Mouse (Mus musculus) CH12.LX (cell line): ENCODE measurements at regions not wholly inside any gene's neighbourhood (a gene's known extent, or its start where the extent isn't known, plus 50 kb on each side); places are given as distances from the start of the nearest gene placed in this dataset.

Experiments
- DNase-seq: peaks from one replicate; pipeline ENCODE4 v3.0.0-alpha.2; 2013; ENCODE audit errors: extremely low read depth
- H3K27ac ChIP-seq: 2 replicates; pipeline ENCODE4 v1.5.1; 2012; ENCODE audit warnings: low read depth, mild to moderate bottlenecking, control low read depth, moderate library complexity; ENCODE audit not compliant: insufficient read depth
- H3K27me3 ChIP-seq: replicated peaks from 2 replicates; pipeline ENCODE3; 2012; ENCODE audit warnings: inconsistent platforms
- H3K36me3 ChIP-seq, 2 experiments: replicated peaks in 1 of 2; 2 replicates each; pipeline versions ENCODE3 to v1.6.1; 2012; ENCODE audit warnings: inconsistent platforms in 1 of 2, low read length in 1 of 2, mild to moderate bottlenecking in 1 of 2, mixed read lengths in 1 of 2, moderate library complexity in 1 of 2; ENCODE audit not compliant: control insufficient read depth in 1 of 2, insufficient read depth in 1 of 2
- H3K4me1 ChIP-seq, 2 experiments: 2 replicates each; pipeline ENCODE4 v1.6.1; 2012; ENCODE audit warnings: inconsistent platforms in 1 of 2, moderate library complexity in 1 of 2; ENCODE audit not compliant: insufficient read depth in 2 of 2, control insufficient read depth in 1 of 2
- H3K4me2 ChIP-seq: 2 replicates; pipeline ENCODE4 v1.6.1; 2012; ENCODE audit warnings: low read depth, mild to moderate bottlenecking, control low read depth; ENCODE audit not compliant: poor library complexity, insufficient read depth, severe bottlenecking
- H3K4me3 ChIP-seq, 3 experiments: fragments of 150-350 bp in 1 of 3; sonication (generic) in 1 of 3; replicated peaks in 1 of 3; 2 replicates each; pipeline versions ENCODE3 to v1.5.1; 2011 to 2012; ENCODE audit warnings: low read depth in 2 of 3, low read length in 2 of 3, mild to moderate bottlenecking in 2 of 3, moderate library complexity in 2 of 3, control low read depth in 1 of 3, improper control_type of control experiment in 1 of 3, inconsistent platforms in 1 of 3, mixed read lengths in 1 of 3; ENCODE audit not compliant: poor library complexity in 1 of 3
- H3K79me2 ChIP-seq: replicated peaks from 2 replicates; pipeline ENCODE4 v1.6.1; 2012; ENCODE audit warnings: mild to moderate bottlenecking, moderate library complexity; ENCODE audit not compliant: control insufficient read depth, poor library complexity, insufficient read depth, severe bottlenecking; ENCODE audit errors: extremely low read depth
- H3K9ac ChIP-seq: 2 replicates; pipeline ENCODE4 v1.6.1; 2012; ENCODE audit warnings: low read depth, mild to moderate bottlenecking, control low read depth, moderate library complexity; ENCODE audit not compliant: insufficient read depth
- H3K9me3 ChIP-seq: replicated peaks from 2 replicates; pipeline ENCODE3; 2012; ENCODE audit warnings: low read length, inconsistent platforms, mixed read lengths
- BHLHE40 ChIP-seq: IDR thresholded peaks from 2 replicates; pipeline ENCODE4 v1.6.1; 2011; ENCODE audit warnings: mild to moderate bottlenecking, low read depth, low read length, improper control_type of control experiment
- CHD1 ChIP-seq: IDR thresholded peaks from 2 replicates; pipeline ENCODE4 v1.6.1; 2012; ENCODE audit warnings: low read depth, low read length, improper control_type of control experiment, inconsistent platforms
- CHD2 ChIP-seq: IDR thresholded peaks from 2 replicates; pipeline ENCODE4 v1.6.1; 2011; ENCODE audit warnings: low read length, improper control_type of control experiment
- E2F4 ChIP-seq: IDR thresholded peaks from 2 replicates; pipeline ENCODE4 v1.6.1; 2011; ENCODE audit warnings: low read depth, low read length, improper control_type of control experiment; ENCODE audit not compliant: insufficient replicate concordance
- EP300 ChIP-seq: IDR thresholded peaks from 2 replicates; pipeline ENCODE4 v1.6.1; 2011; ENCODE audit warnings: low read length, improper control_type of control experiment
- ETS1 ChIP-seq: conservative IDR thresholded peaks from 2 replicates; pipeline ENCODE4 v1.6.1; 2012; ENCODE audit warnings: low read depth, mild to moderate bottlenecking, inconsistent platforms, low read length, improper control_type of control experiment, moderate library complexity
- JUND ChIP-seq: conservative IDR thresholded peaks from 2 replicates; pipeline ENCODE4 v1.6.1; 2011; ENCODE audit warnings: low read depth, low read length, improper control_type of control experiment
- KAT2A ChIP-seq: IDR thresholded peaks from 2 replicates; pipeline ENCODE4 v1.6.1; 2012; ENCODE audit warnings: low read length, improper control_type of control experiment, inconsistent platforms; ENCODE audit not compliant: insufficient replicate concordance
- MAFK ChIP-seq: IDR thresholded peaks from 2 replicates; pipeline ENCODE4 v1.6.1; 2011; ENCODE audit warnings: low read length, improper control_type of control experiment; ENCODE audit not compliant: insufficient replicate concordance
- MAZ ChIP-seq: IDR thresholded peaks from 2 replicates; pipeline ENCODE4 v1.6.1; 2012; ENCODE audit warnings: low read depth, mild to moderate bottlenecking, inconsistent platforms, low read length, improper control_type of control experiment, moderate library complexity
- NELFE ChIP-seq: IDR thresholded peaks from 2 replicates; pipeline ENCODE4 v1.6.1; 2011; ENCODE audit warnings: low read depth, low read length, improper control_type of control experiment
- POLR2A ChIP-seq: IDR thresholded peaks from 2 replicates; pipeline ENCODE4 v1.6.1; 2011; ENCODE audit warnings: low read depth, mild to moderate bottlenecking, improper control_type of control experiment, low read length
- POLR2AphosphoS2 ChIP-seq: IDR thresholded peaks from 2 replicates; pipeline ENCODE4 v1.6.1; 2011; ENCODE audit warnings: low read depth, low read length, improper control_type of control experiment
- RAD21 ChIP-seq: IDR thresholded peaks from 2 replicates; pipeline ENCODE4 v1.6.1; 2011; ENCODE audit warnings: low read depth, mild to moderate bottlenecking, low read length, improper control_type of control experiment, moderate library complexity
- SMC3 ChIP-seq: IDR thresholded peaks from 2 replicates; pipeline ENCODE4 v1.6.1; 2011; ENCODE audit warnings: low read depth, low read length, improper control_type of control experiment
- TCF12 ChIP-seq: IDR thresholded peaks from 2 replicates; pipeline ENCODE4 v1.6.1; 2014; ENCODE audit warnings: low read depth, mild to moderate bottlenecking, inconsistent platforms, low read length, improper control_type of control experiment
- UBTF ChIP-seq: IDR thresholded peaks from 2 replicates; pipeline ENCODE4 v1.6.1; 2012; ENCODE audit warnings: low read depth, mild to moderate bottlenecking, inconsistent platforms, low read length, improper control_type of control experiment, moderate library complexity
- USF2 ChIP-seq: conservative IDR thresholded peaks from 2 replicates; pipeline ENCODE4 v1.6.1; 2011; ENCODE audit warnings: low read depth, low read length, improper control_type of control experiment
- ZMIZ1 ChIP-seq: IDR thresholded peaks from 2 replicates; pipeline ENCODE4 v1.6.1; 2012; ENCODE audit warnings: low read depth, mild to moderate bottlenecking, inconsistent platforms, low read length, improper control_type of control experiment
- dilution Hi-C: fragments of 300-500 bp; cut with MboI; formaldehyde crosslinking; loops from 2 replicates; pipeline ENCODE4 v1.14.3; 2020; ENCODE audit warnings: low sequenced_read_pairs; ENCODE audit not compliant: extremely low pct_unique_long_range_greater_than_20kb, extremely low pct_ligation_motif_present
- in situ Hi-C: fragments of 300-500 bp; cut with MboI; formaldehyde crosslinking; loops from 3 replicates; pipeline ENCODE4 v1.14.3; 2019; ENCODE audit warnings: low sequenced_read_pairs, low pct_ligation_motif_present, low pct_unique_long_range_greater_than_20kb, mixed read lengths

GRCm38 (mm10) chr8:92081900-92082299 lies 275.5 kb upstream of the Irx5 start:
- Histone ChIP-seq H3K9me3 (peaks cover 68% of the 10 kb centered on the region), H3K79me2 (no peaks in the 10 kb centered on the region), H3K36me3 (no peaks in the 10 kb centered on the region), H3K4me2 (no peak overlapping the region), H3K4me3 (no peak overlapping the region), H3K27ac (no peak overlapping the region), H3K9ac (no peak overlapping the region), H3K27me3 (no peaks in the 10 kb centered on the region), H3K4me1 (no peaks in the 10 kb centered on the region)
- dilution Hi-C loops: no loop called here
- DNase-seq: no peak
- TF ChIP-seq ZMIZ1 (no peak), SMC3 (no peak), BHLHE40 (no peak), TCF12 (no peak), ETS1 (no peak), EP300 (no peak), MAFK (no peak), NELFE (no peak), JUND (no peak), USF2 (no peak)
- in situ Hi-C loops: no loop called here

DNA sequence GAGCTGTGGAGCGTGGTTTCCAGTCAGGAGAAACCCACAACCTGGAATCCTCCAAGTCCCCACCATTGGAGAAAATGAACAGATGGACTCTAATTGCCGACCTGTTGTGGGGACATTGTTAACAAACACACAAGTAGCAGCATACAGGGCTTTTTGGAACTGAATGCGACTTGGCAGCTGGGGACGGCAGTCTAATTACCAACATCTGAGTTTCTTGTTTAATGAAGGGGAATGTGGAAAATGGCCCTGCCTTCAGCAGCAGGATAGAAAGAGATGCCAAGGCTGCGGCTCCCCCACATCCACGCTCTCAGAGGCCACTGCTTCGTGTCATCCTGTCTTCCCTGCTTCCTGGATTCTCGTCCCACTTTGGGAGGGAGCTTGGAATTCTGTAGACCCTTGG lies 276.6 kb upstream of the Irx5 start:
- Histone ChIP-seq H3K4me1 (no peaks in the 10 kb centered on the region), H3K9me3 (peaks cover 78% of the 10 kb centered on the region), H3K4me2 (no peak overlapping the region), H3K4me3 (no peak overlapping the region), H3K27ac (no peak overlapping the region), H3K9ac (no peak overlapping the region), H3K27me3 (no peaks in the 10 kb centered on the region), H3K36me3 (no peaks in the 10 kb centered on the region), H3K79me2 (no peaks in the 10 kb centered on the region)
- dilution Hi-C loops: no loop called here
- in situ Hi-C loops: no loop called here
- no peak for TF ChIP-seq CHD2
- TF ChIP-seq CHD1: no peak
- no peak for TF ChIP-seq KAT2A
- no peak for TF ChIP-seq ZMIZ1
- no peak for TF ChIP-seq E2F4
- no peak for TF ChIP-seq POLR2A
- no peak for TF ChIP-seq USF2
- no peak for TF ChIP-seq MAFK
- no peak for TF ChIP-seq ETS1
- DNase-seq: no peak

DNA sequence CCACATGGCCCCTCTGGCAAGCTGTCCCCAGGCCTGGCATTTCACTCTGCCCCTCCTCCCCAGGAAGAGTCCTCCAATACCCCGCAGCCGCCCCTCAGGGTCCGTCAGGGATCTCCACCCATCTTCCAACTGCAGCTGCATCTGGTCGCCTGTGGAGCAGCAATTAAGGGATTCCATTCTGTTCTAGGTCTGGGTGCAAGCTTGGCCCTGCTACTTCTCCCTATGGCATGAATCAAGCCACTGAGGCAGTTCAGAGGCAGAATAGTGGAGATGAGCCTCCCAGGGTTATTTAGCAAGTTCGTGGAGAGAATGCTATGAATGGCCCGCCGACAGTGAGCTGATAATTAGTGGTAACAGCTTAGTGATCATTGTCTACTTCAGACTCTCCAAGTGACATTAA lies 275.7 kb upstream of the Irx3 start:
- no peak overlapping the region for H3K9ac ChIP-seq
- H3K27ac ChIP-seq: no peak overlapping the region
- in situ Hi-C loops (no loop called here), dilution Hi-C loops (no loop called here)
- H3K4me1 ChIP-seq: no peaks in the 10 kb centered on the region
- no peak overlapping the region for H3K4me3 ChIP-seq
- TF ChIP-seq USF2: no peak
- no peak for TF ChIP-seq UBTF
- no peak for TF ChIP-seq SMC3
- no peak for TF ChIP-seq POLR2AphosphoS2
- TF ChIP-seq MAZ: no peak
- no peak for TF ChIP-seq RAD21
- TF ChIP-seq, all 38 proteins: peak for 0
- peaks cover 77% of the 10 kb centered on the region for H3K9me3 ChIP-seq
- no peaks in the 10 kb centered on the region for H3K27me3 ChIP-seq
- no peak for DNase-seq
- no peaks in the 10 kb centered on the region for H3K79me2 ChIP-seq
- H3K4me2 ChIP-seq: no peak overlapping the region
- H3K36me3 ChIP-seq: no peaks in the 10 kb centered on the region
